In the genomic region with DNA sequence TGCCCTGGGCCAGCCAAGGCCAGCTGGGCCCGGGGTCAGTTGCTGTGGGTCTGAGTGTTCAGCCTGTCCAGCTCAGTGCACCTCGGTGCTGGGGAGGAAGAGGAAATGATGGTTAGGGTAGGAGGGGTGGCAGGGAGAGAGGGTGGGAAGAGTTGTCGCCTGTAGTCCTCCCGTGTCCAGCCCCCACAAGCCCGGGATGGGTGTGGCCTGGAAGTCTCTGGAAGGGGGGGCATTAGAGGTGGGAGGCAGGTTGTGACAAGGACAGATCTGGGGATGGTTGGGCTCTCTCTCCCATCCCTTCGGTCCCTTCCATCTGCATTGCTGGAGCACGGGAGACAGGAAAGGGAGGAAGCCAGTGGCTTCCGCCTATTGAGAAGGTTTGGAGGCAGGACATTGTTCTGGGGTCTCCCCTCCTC, we compare ENCODE assay signal across 7 mouse cellular contexts. TPM values are rescaled to one million over a fixed set of nuclear protein-coding genes. Genes with fewer than 3 reads are reported as not detected.
DNase-seq lines count a peak whose midpoint lies in the region; ATAC-seq lines count a peak whose summit lies in the region.

Gene Tie1, minus strand, starts transcription at position 345 of the 416 bp plus-strand sequence.

- ATAC-seq in embryonic facial prominence, embryonic 15.5 days (ENCODE audit: insufficient number of reproducible peaks, low FRiP score, low TSS enrichment, low read depth), result peak; percentile 69
- peak; percentile 50 for ATAC-seq in megakaryocyte progenitor cell, adult 5-6 weeks (replicated peaks; ENCODE audit: poor library complexity)
- ATAC-seq in frontal cortex, adult (ENCODE audit: low TSS enrichment), result no peak

- H3K36me3 ChIP-seq in embryonic facial prominence, embryonic 15.5 days, result no peaks in the 10 kb centered on the region

- no peak within 1 kb of the TSS for H3K9ac ChIP-seq in embryonic facial prominence, embryonic 15.5 days

- H3K4me2 ChIP-seq in embryonic facial prominence, embryonic 15.5 days (replicated peaks), result no peak within 1 kb of the TSS

- H3K27me3 ChIP-seq in embryonic facial prominence, embryonic 15.5 days, result no peaks in the 10 kb centered on the region

- no peak within 1 kb of the TSS; the same call in 1 of the 2 replicates for H3K4me3 ChIP-seq in embryonic facial prominence, embryonic 15.5 days (replicated peaks)

- intact Hi-C loops in heart, postnatal 10 days (cut with DNase I), result loop anchor here (5.0 kb wide), 1 partner anchor 42 kb away; no protein-coding TSS in a partner anchor

- no peak within 1 kb of the TSS for H3K27ac ChIP-seq in embryonic facial prominence, embryonic 15.5 days (replicated peaks)

- no peaks in the 10 kb centered on the region for H3K9me3 ChIP-seq in embryonic facial prominence, embryonic 15.5 days (replicated peaks)

- WGBS in embryonic facial prominence, embryonic 15.5 days, result 65% methylated on average over 8 of the region's 8 CpGs

- no peak for DNase-seq in adrenal gland, postnatal 4 days (ENCODE audit: low spot score in 2 of 2)
- DNase-seq in heart, postnatal 10 days, result peak; percentile 70
- DNase-seq in kidney, postnatal 25 days, result peak; percentile 73 to 92
- DNase-seq in thymus, postnatal 14 days, result no peak

- H3K4me1 ChIP-seq in embryonic facial prominence, embryonic 15.5 days, result no peaks in the 10 kb centered on the region

RNA-seq across cellular contexts. Expression of gene Tie1, which starts in this region (rescaled TPM):
- total RNA-seq in adrenal gland, postnatal 4 days (2021), result 10 to 100 TPM; 55.6 to 56.8 TPM
- polyA plus RNA-seq in embryonic facial prominence, embryonic 15.5 days (2015; fragmentation: Nextera tagmentation; extraction: Ambion mirVana), result 25.6 and 27.1 TPM in 2 replicates
- total RNA-seq in heart, postnatal 10 days (2021), result 100 to 1,000 TPM; 114 to 120 TPM
- 4.3 and 4.4 TPM in 2 replicates for total RNA-seq in megakaryocyte progenitor cell, adult 5-6 weeks (2015)
- total RNA-seq in megakaryocyte progenitor cell, adult 5-6 weeks (2017), result 3.5 and 4.3 TPM in 2 replicates

Comparison
In these comparisons a context has a peak if more than half of its experiments do, and no peak if none do; other contexts are left out.
1. RNA of gene Tie1 (total RNA-seq): 114 to 120 TPM in heart, postnatal 10 days and 55.6 to 56.8 TPM in adrenal gland, postnatal 4 days; 3.5 to 4.4 TPM in megakaryocyte progenitor cell, adult 5-6 weeks; every median in the first group is over 10 times any median in the second.
2. DNase-seq: peak in heart, postnatal 10 days (2 of 2) and kidney, postnatal 25 days (2 of 2); none in adrenal gland, postnatal 4 days (0 of 2) and thymus, postnatal 14 days (single experiment).